Mouse (Mus musculus): ENCODE data around the gene Prdm8. TPM values are rescaled to one million over a fixed set of nuclear protein-coding genes. Genes with fewer than 3 reads are reported as not detected.

Gene Prdm8
- polyA plus RNA-seq, 1 experiment = not detected

DNA sequence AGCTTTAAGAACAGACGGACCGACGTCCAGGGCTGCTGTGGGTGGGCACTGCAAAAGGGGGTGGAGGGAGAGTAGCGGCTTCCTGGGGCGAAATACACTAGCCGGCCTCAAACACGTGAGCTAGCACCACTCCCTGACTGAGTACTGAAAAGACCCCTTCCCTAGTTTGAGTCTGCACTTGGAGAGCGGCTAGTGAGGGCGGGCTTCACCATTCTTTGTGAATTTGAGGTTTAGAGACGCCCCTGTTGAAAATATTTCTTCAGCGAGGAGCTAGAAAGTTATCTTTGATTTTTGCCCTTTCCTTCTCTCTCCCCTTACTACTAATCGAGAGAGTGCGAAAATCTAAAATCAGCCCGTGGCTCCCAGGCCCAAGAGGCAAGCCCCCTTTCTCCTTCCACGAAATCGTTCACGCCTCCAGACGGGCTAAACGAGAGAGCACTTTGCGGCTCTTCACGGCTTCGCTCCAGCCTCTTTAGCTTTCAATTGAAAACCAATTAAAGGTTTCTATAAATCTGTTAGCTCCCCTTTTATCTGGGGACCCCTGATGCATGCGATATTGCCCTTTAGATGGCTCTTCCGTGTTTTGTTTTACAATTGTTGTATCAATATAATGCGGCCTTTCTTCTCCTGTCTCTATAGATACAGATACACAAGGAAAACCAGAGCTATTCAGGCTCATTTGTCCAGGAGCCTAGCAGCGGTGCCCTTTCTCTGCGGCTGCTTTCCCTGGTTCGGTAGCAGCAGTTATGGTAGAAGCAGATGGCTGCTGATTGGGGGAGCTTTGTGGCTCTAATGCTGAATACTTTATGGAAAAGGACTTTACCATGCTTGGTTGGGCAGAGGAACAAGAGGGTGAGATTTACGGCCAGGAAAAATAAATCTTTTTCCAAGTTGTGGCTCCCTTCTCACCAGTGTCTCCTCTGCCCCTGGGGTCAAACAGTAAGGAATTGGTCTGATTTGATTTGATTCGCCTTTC lies 2.7 kb downstream of the Prdm8 start:
- H3K27ac ChIP-seq (ENCODE audit: control insufficient read depth, insufficient read depth, low read depth, low read length, poor library complexity) = no peak overlapping the region
- no peak overlapping the region for H3K4me3 ChIP-seq (replicated peaks; ENCODE audit: control insufficient read depth, low read depth, low read length)
- WGBS = 9% methylated on average over 30 of the region's 30 CpGs
- no peaks in the 10 kb centered on the region for H3K4me1 ChIP-seq (ENCODE audit: control insufficient read depth, insufficient read depth, low read length)
- no peak for TF ChIP-seq CTCF (IDR thresholded peaks at IDR 0.05; ENCODE audit: control insufficient read depth, insufficient read depth, low read length)
- TF ChIP-seq POLR2A (IDR thresholded peaks at IDR 0.05; ENCODE audit: borderline replicate concordance, control insufficient read depth, low read depth, low read length) = no peak

GRCm38 (mm10) chr5:98171651-98172230 lies 4.7 kb downstream of the Prdm8 start:
- WGBS = 11% methylated on average over 9 of the region's 9 CpGs

DNA sequence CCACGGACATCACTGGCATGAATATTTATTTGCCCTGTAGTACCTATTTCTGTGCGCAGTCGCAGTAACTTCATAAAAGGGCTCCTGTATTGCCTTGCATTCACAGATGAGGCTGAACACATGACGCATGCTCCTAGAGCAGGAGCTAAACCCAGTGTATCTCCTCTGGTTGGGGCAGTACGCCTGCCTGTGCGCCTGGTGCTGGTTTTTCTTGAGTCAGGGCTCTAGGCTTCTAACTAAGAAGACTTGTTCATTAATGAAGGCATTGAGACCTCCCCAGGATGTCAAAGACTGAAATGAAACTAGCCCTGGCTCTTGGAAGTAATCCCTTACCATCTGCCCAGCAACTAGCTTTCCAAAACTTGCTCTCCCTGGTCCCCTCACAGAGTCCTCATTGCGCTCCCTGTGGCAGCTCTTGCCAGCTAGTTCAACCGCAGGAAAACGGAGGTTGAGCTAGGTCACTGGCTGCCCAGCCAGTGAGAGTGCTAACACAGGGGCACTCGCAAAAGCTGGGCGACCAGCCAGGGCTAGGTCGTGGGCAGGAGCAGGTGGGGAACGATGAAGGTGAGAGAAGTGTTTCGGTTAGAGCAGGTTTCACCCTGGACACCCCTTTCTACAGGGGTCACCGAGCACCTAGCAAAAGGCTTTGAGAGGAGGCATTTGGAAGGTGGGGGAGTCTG lies 5.6 kb downstream of the Prdm8 start:
- Histone ChIP-seq H3K4me3 (replicated peaks; ENCODE audit: control insufficient read depth, low read depth, low read length) (no peak overlapping the region), H3K4me1 (ENCODE audit: control insufficient read depth, insufficient read depth, low read length) (no peaks in the 10 kb centered on the region), H3K27ac (ENCODE audit: control insufficient read depth, insufficient read depth, low read depth, low read length, poor library complexity) (no peak overlapping the region)
- TF ChIP-seq POLR2A (IDR thresholded peaks at IDR 0.05; ENCODE audit: borderline replicate concordance, control insufficient read depth, low read depth, low read length) (no peak), CTCF (IDR thresholded peaks at IDR 0.05; ENCODE audit: control insufficient read depth, insufficient read depth, low read length) (no peak)
- WGBS = 8% methylated on average over 15 of the region's 15 CpGs

More at GRCm38 (mm10) chr5:98171651-98172230, 4.7 kb downstream of the Prdm8 start:
- Histone ChIP-seq H3K27ac (ENCODE audit: control insufficient read depth, insufficient read depth, low read depth, low read length, poor library complexity) (no peak overlapping the region), H3K4me3 (replicated peaks; ENCODE audit: control insufficient read depth, low read depth, low read length) (no peak overlapping the region), H3K4me1 (ENCODE audit: control insufficient read depth, insufficient read depth, low read length) (no peaks in the 10 kb centered on the region)
- TF ChIP-seq POLR2A (IDR thresholded peaks at IDR 0.05; ENCODE audit: borderline replicate concordance, control insufficient read depth, low read depth, low read length) = no peak
- no peak for TF ChIP-seq CTCF (IDR thresholded peaks at IDR 0.05; ENCODE audit: control insufficient read depth, insufficient read depth, low read length)

GRCm38 (mm10) chr5:98173694-98174093 lies 6.7 kb downstream of the Prdm8 start:
- H3K27ac ChIP-seq (ENCODE audit: control insufficient read depth, insufficient read depth, low read depth, low read length, poor library complexity) = no peak overlapping the region
- TF ChIP-seq POLR2A (IDR thresholded peaks at IDR 0.05; ENCODE audit: borderline replicate concordance, control insufficient read depth, low read depth, low read length) = no peak
- no peak for TF ChIP-seq CTCF (IDR thresholded peaks at IDR 0.05; ENCODE audit: control insufficient read depth, insufficient read depth, low read length)
- no peak overlapping the region for H3K4me3 ChIP-seq (replicated peaks; ENCODE audit: control insufficient read depth, low read depth, low read length)
- H3K4me1 ChIP-seq (ENCODE audit: control insufficient read depth, insufficient read depth, low read length) = no peaks in the 10 kb centered on the region

- 12% methylated on average over 12 of the region's 12 CpGs for WGBS
Measured at GRCm38 (mm10) chr5:98179606-98180005, 12.6 kb downstream of the Prdm8 start.

DNA sequence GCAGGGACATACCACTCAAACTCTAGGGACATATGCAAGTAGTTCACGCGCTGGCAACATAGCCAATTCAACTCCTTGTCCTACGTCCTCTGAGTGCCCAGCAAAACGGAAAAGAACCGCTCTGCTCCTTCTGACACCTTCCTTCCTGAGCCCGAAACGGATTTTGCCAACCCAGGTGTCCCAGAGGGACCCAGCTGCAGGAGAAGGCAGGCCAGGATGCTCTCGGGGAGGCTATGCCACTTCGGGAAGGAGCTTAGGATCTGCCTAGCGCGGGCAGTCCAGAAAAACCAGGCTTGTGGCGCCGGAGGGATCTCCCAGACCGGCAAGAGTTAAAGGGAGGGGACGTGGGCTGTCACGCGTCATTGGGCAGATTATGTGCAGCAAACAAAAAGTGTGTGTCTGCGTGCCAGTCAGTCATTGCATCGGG lies 13.5 kb downstream of the Prdm8 start:
- TF ChIP-seq POLR2A (IDR thresholded peaks at IDR 0.05; ENCODE audit: borderline replicate concordance, control insufficient read depth, low read depth, low read length) (no peak), CTCF (IDR thresholded peaks at IDR 0.05; ENCODE audit: control insufficient read depth, insufficient read depth, low read length) (no peak)
- no peak overlapping the region for H3K4me3 ChIP-seq (replicated peaks; ENCODE audit: control insufficient read depth, low read depth, low read length)
- under 1% methylated on average over 19 of the region's 19 CpGs for whole genome bisulfite sequencing
- H3K27ac ChIP-seq (ENCODE audit: control insufficient read depth, insufficient read depth, low read depth, low read length, poor library complexity) = no peak overlapping the region
- no peaks in the 10 kb centered on the region; the same call in 1 of the 2 replicates for H3K4me1 ChIP-seq (ENCODE audit: control insufficient read depth, insufficient read depth, low read length)

More at GRCm38 (mm10) chr5:98179606-98180005, 12.6 kb downstream of the Prdm8 start:
- Histone ChIP-seq H3K27ac (ENCODE audit: control insufficient read depth, insufficient read depth, low read depth, low read length, poor library complexity) (no peak overlapping the region), H3K4me1 (ENCODE audit: control insufficient read depth, insufficient read depth, low read length) (no peaks in the 10 kb centered on the region), H3K4me3 (replicated peaks; ENCODE audit: control insufficient read depth, low read depth, low read length) (no peak overlapping the region)
- no peak for TF ChIP-seq CTCF (IDR thresholded peaks at IDR 0.05; ENCODE audit: control insufficient read depth, insufficient read depth, low read length)
- TF ChIP-seq POLR2A (IDR thresholded peaks at IDR 0.05; ENCODE audit: borderline replicate concordance, control insufficient read depth, low read depth, low read length) = no peak

DNA sequence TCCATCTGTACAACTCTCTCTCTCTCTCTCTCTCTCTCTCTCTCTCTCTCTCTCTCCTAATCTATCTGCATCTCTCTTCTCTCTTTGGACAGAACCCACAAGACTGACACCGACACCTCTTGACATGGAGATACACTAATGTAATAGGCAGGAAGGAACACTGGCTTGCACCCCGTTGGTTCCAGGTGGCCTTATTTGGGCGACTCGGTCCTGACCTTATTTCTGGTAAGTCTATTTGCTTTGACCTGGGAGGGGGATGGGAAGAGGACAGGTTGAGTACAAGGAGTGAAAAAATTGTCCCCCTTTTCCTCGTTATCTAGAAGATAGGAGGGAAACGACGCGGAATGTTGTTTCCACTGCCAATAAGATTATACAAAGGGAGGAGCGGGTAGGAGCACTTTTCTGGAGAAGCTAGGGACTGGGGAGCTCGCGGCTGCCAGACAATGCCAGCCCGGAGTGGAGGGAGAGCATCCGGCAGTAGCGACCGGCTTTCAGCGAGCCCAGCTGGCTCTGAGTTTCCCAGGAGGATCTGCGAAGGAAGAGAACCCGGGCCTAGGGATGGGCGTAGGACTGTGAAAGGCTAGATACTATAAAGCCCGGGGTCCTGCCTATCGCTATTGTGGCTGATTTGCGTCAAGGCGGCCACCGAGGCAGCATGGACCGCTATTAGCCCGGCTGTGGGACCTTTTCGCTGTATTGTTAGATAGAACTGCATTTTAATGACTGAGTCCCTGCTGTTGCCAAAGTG lies 14.1 kb downstream of the Prdm8 start:
- Histone ChIP-seq H3K27ac (ENCODE audit: control insufficient read depth, insufficient read depth, low read depth, low read length, poor library complexity) (no peak overlapping the region), H3K4me3 (replicated peaks; ENCODE audit: control insufficient read depth, low read depth, low read length) (no peak overlapping the region), H3K4me1 (ENCODE audit: control insufficient read depth, insufficient read depth, low read length) (no peaks in the 10 kb centered on the region; the same call in 1 of the 2 replicates)
- WGBS = 2% methylated on average over 27 of the region's 27 CpGs
- no peak for TF ChIP-seq CTCF (IDR thresholded peaks at IDR 0.05; ENCODE audit: control insufficient read depth, insufficient read depth, low read length)
